Mouse (Mus musculus): ENCODE results near the gene Tnfaip3.

Gene Tnfaip3

DNA sequence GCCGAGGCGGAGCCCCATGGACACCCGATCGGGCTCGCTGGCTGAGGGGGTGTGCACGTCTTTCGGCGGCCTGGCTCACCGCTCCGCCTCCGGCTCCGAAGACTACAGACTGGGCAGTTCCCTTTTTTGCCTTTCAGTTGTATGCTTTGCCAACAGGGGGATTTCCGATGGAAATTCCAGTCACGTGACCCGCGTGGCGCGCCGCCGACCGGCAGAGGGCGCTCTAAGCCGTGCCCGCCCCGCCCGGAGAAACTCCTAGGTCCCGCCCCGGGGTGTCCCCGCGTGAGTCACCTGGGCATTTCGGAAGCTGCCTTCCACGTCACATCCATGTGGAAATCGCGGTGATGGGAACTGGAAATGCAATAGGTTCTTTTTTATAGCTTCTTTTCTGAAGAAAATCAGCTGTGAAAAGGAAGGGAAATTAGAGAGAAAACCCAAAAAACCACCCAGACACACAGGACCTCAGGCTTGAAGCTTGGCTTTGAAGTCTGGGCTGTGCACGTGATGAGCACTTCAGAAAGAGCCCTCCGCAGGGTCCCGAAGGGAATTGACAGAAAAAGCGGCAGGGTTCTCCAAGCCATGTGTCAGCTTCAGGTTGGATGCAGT lies at the start of gene Tnfaip3:
Gene Tnfaip3 (minus strand): TSS at position 401 of the 606 bp plus-strand sequence.
- peak; percentile 88 for DNase-seq (ENCODE audit: low spot score)

GRCm38 (mm10) chr10:19064651-19065601 lies 49.5 kb upstream of the Tnfaip3 start:
- no peak for DNase-seq (ENCODE audit: low spot score)

DNA sequence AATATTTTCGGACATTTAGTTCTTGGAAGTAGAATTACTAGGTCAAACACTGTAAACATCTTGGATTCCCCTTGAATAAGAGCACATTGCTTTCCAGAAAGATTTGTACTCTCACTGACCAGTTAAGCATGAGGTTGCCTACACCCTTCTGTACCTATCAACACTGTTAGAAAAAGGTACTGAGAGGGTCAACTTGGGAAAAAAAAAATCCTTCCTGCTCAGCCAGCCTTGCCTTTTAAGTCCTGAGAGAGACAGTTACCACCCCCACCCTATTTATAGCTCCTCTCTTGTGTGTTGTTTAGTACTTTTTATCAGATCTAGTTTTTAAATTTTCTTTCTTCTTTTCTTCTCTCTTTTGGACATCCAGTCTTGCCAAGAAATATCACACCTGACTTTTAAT lies 48.2 kb upstream of the Tnfaip3 start:
- DNase-seq (ENCODE audit: low spot score): no peak

DNA sequence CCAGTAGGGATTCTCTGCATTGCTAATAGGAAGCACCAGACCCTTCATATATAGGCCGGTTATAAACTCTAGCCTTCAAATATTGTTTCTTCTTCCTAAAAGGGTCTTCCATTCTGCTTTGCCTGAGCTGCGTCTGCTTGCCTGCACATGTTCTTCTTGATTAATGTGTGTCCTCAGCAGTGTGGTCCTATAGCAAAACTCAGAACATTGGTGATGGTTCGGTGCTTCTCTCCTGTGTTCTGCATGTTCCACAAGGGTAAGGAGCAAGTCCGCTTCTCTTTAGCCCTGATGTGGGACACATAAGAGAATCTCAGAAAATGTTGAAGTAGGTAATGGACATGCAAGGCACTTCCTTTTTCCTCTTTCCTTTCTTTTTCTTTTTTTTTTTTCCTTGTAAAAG lies 47.8 kb upstream of the Tnfaip3 start:
- no peak for DNase-seq (ENCODE audit: low spot score)

- peak; percentile 17 for DNase-seq (ENCODE audit: low spot score)
These were observed 46.8 kb upstream of the Tnfaip3 start for GRCm38 (mm10) chr10:19062098-19062905.

- no peak for DNase-seq (ENCODE audit: low spot score)
These were observed 45.7 kb upstream of the Tnfaip3 start for GRCm38 (mm10) chr10:19061201-19061600.

DNA sequence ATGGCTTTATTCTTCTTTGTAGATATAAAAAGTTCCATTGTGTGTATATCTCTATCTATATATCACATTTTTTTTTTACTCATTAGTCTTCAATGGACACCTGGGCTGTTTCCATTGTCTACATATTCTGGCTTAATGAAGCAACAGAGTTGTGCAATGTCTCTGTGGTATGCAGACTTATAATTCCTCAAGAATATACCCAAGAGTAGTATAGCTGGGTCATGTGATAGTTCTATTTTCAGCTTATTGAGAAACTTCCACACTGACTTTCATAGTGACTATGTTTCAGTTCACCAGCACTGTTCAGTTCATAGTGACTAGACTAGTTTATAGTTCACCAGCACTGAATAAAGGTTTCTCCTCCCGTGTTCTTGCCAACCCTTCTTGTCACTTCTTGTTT lies 38.1 kb upstream of the Tnfaip3 start:
- no peak for DNase-seq (ENCODE audit: low spot score)

DNA sequence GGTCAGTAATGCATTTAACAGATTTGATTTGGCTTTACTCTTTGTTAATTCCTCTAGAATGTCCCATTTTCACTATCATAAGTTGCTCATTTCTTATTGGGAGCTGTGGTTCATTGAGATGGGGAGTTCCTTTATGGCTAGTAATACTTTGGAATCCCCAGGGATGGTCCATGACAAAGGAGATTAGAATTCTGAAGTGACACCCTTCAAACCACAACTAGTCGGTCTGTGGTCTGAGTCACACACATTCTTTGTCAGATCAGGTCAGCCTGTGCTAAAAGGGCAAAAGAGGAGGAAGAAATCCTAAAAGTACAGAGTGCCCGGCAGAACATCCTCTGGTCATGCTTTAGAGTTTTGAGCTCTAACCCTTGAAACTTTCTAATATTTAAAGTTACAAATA lies 30.5 kb upstream of the Tnfaip3 start:
- no peak for DNase-seq (ENCODE audit: low spot score)

GRCm38 (mm10) chr10:19044765-19045516 lies 29.5 kb upstream of the Tnfaip3 start:
- DNase-seq (ENCODE audit: low spot score): no peak

GRCm38 (mm10) chr10:19043529-19044262 lies 28.2 kb upstream of the Tnfaip3 start:
- no peak for DNase-seq (ENCODE audit: low spot score)

DNA sequence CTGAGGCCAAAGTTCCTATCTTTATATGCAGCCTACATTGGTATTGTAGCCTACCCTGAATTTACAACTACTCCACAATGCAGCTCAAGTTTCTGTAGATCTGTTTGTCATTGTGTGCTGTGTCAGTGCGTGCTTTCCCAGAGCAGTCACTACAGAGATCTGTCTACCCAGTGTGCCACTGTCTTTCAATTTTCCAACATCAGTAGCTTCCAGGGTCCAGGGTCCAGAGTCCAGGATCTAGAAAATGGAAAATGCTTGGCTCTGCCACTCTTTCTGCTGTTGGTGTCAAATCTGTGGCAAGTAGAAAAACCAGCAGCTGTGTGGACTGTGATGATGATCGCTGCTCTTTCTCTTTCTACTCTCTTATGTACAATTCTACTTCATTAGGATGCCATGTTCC lies 24.7 kb upstream of the Tnfaip3 start:
- no peak for DNase-seq (ENCODE audit: low spot score)

GRCm38 (mm10) chr10:19034764-19035163 lies 19.3 kb upstream of the Tnfaip3 start:
- no peak for DNase-seq (ENCODE audit: low spot score)

DNA sequence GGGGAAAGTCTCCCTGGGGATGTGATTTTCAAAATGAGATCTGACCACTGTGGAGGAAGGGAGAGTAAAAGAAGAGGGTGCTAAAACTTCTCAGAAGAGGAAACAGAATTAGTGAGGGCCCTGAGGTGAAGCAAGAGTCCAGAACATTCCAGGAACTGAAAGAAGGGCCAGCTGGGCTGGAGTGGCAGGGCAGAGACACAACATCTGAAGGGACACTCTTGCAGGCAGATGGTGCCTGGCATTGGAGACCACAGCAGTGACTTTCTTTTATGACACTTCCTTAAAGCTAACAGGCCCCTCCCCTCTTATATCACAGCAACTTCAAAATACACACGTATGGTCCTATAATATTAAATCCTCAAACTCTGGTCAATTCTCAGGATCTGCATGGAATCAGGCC lies 18.2 kb upstream of the Tnfaip3 start:
- no peak for DNase-seq (ENCODE audit: low spot score)

GRCm38 (mm10) chr10:19031875-19032274 lies 16.4 kb upstream of the Tnfaip3 start:
- DNase-seq (ENCODE audit: low spot score): no peak

GRCm38 (mm10) chr10:19030628-19031027 lies 15.2 kb upstream of the Tnfaip3 start:
- DNase-seq (ENCODE audit: low spot score): no peak

- no peak for DNase-seq (ENCODE audit: low spot score)
These were observed 11.3 kb upstream of the Tnfaip3 start for GRCm38 (mm10) chr10:19026710-19027109.

- DNase-seq (ENCODE audit: low spot score): no peak
These were observed 8.9 kb upstream of the Tnfaip3 start for GRCm38 (mm10) chr10:19024353-19024752.

- DNase-seq (ENCODE audit: low spot score): no peak
These were observed 8.3 kb upstream of the Tnfaip3 start for GRCm38 (mm10) chr10:19023622-19024326.

GRCm38 (mm10) chr10:19022272-19022671 lies 6.8 kb upstream of the Tnfaip3 start:
- no peak for DNase-seq (ENCODE audit: low spot score)

DNA sequence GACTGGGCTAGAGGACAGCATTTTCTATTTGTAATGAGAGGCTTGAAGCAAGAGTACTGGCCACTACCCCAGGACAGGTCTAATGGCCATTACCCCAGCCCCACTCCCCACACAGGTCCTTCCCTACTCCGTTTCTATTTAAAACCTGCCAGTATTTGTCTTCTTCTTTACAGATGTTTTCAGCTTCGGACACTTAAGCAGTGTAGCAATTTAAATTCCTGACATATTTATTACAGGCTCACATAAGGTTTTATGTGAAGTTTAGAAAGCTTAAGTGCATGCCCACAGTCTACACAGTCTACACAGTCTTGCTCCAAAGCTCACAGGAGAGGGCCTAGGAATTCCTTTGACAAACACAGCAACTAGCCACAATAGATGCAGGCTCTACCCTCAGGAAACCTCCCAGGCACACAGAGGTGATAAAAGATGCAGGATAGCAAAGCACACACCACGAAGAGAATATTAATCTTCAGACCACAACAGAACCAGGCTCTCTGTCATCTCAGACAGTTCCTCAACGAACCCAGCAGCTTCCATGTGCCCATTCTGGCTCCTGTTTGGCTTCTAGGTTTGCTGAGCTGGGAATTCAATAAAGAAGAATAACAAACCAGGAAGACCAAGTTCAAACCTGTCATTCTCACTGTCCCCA lies 1.5 kb upstream of the Tnfaip3 start:
- DNase-seq (ENCODE audit: low spot score): no peak
